ENCODE assay signal across 15 mouse cellular contexts in the genomic region with DNA sequence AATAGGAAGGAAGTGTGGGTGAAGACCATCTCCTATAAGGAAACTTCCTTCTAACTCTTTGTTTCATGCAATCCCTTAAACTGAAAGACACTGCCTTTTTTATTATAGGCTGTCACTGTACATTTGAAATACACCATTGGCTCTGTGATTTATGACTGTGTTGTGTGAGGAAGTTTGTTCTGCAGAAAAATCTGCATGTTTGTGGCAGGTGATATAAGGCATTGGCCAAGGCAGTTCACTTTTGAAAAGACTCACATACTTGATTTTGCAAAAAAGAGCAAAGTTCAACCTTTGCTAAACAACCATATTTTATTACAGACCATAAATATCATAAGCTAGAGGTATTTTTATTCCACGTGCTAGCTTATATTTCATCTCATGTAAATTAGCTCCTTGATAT.
"Had no signal": no experiment of that assay in that cellular context is flagged by ENCODE, and none has a peak within 500 bp of the region (broad histone marks: within the 10 kb centered on the region; RNA-seq: fewer than 3 reads in every experiment).

No protein-coding gene starts in this region.

- DNase-seq: retina, postnatal 1 day; right cerebral cortex, adult 18-20 months; right cerebral cortex, postnatal 14 days; right cerebral cortex, postnatal 25 days; right cerebral cortex, postnatal 4 days; spleen, adult 18-20 months; thymus, adult 18-20 months; thymus, adult 2 months; thymus, postnatal 14 days; thymus, postnatal 25 days; thymus, postnatal 36 days; thymus, postnatal 4 days had no signal

- H3K4me2 ChIP-seq: neural tube, embryonic 15.5 days; stomach, embryonic 15.5 days had no signal

- H3K27me3 ChIP-seq: neural tube, embryonic 15.5 days; stomach, embryonic 15.5 days had no signal

- H3K9me3 ChIP-seq: neural tube, embryonic 15.5 days; stomach, embryonic 15.5 days had no signal

- H3K4me3 ChIP-seq: neural tube, embryonic 15.5 days; stomach, embryonic 15.5 days had no signal

- H3K9ac ChIP-seq: neural tube, embryonic 15.5 days; stomach, embryonic 15.5 days had no signal

- H3K27ac ChIP-seq: neural tube, embryonic 15.5 days; stomach, embryonic 15.5 days; stomach, postnatal 0 days had no signal

- H3K36me3 ChIP-seq: neural tube, embryonic 15.5 days; stomach, embryonic 15.5 days had no signal

- H3K4me1 ChIP-seq: neural tube, embryonic 15.5 days; stomach, embryonic 15.5 days had no signal
